Mouse (Mus musculus): ENCODE data around the gene Cope.

Cope gene

DNA sequence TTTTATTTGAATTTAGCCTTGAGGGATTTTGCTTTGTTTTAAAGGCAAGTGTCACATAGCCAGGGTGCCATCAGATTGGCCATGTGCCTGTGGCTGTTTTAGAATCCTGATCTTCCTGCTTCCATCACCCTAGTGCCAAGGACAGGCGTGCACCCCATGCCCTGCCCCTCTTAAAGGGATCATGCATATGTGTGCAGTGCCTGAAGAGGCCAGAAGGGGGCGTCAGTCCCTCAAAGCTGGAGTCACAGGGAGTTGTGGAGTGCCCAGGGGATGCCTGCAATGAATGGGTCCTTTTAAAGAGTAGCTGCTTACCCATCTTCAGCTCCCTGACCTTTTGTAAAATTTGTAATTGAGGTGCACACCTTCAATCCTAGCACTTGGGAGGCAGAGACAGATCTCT lies 7.0 kb downstream of the Cope start:
- DNase-seq (ENCODE audit: low spot score in 2 of 2), result peak in 1 of 2 experiments; percentile 26

DNA sequence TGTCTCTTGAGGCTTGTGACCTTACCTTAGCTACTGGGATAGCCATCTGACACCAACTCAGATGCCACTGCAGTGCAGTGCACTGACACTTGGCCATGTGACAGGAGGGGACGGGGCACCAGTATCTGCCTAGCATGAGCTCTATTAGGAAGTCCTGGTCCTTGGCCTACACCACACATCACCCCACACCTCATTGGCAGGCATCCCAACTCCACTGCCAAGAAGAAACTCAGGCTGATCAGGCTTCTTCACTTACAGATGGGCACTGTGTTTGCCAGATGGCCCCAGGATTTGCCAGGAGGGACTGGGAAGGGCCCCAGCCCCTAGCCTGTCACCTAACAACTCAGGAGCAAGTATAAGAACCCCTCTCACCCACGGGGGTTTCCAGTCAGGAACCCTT lies 11.1 kb downstream of the Cope start:
- DNase-seq (ENCODE audit: low spot score in 2 of 2), result no peak

DNA sequence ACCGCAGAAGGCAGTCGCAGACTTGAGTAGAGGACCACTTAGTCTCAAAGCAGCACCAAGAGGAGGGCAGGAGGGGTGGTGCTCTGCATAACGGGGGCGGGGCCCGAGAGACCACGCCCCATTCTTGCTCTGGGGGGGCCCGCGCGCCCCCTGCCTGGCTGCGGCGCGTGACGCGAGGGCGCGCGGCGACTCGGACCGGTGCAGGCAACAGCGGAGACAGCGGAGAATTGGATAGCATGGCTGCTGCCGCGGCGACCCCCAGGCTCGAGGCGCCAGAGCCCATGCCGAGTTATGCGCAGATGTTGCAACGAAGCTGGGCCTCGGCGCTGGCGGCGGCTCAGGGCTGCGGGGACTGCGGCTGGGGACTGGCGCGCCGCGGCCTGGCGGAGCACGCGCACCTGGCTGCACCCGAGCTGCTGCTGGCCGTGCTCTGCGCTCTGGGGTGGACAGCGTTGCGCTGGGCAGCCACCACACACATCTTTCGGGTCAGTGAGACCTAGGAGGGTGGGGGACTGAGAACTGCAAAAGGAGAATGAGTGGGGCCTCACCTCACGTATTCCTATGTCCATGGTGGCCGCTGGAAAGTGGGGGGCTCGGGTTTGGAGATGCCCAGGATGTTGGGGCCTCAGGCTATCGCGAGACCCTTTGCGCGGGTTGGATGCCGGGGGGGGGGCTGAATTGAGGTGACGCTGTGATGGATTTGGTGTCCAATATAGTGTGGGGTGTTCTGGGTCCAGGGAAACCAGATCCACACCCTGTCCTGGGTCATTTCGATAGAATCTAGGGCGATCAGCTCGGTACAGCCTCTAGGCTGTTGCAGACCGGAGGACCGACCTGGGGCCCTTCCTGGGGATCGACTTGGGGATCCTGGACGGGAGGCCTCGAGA lies 13.5 kb downstream of the Cope start, which contains the start of gene Cers1:
Gene Cers1, plus strand, starts transcription at position 152 of the 887 bp plus-strand sequence.
- peak in 1 of 2 experiments; percentile 82 for DNase-seq (ENCODE audit: low spot score in 2 of 2)

DNA sequence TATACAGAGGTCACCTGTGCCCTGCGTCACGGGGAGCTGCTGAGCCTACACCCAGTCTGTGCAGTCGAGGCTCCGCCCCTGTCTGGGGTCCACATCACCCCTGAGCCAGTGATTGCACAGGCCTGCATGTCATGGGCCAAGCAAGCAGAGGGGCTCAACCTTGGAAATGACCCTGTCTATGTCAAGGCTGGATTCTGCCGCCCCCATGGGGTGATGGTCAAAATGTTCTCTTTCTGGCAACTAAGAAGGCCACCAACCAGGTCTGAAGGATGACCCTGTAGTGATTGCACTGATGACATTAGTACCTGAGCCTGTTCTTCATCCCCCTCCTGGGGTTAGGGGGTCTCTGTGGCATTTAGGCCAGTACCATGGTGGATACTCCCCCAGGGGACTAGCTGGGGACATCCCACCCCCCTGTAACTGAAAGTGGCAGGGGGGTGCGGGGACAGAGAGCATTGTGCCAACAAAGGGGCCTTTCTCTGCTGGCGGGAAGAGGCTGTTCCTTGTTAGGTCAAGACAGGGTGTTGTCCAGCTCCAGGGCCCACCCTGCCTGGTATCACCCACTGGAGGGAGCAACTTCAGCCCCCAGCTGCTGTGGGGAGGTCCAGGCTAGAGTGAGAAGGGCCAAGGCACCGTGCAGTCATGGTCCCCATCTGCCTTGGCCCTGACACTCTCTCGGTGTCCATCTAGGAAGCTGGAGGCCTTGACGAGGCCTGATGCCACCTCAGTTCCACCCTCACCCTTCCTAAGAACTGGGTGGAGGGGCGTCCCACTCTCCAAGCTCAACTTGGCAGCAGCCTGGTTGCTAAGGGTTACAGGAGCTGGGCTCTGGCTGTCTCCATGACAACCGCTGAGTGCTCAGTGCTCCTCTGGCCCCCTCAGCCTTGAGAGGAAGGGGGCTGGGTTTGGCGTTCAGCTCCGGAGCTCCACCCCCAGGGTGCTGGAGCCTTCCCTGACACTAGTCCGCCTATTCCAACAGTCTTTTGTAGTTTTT lies 14.5 kb downstream of the Cope start:
- peak; percentile 89 to 90 for DNase-seq (ENCODE audit: low spot score in 2 of 2)

DNA sequence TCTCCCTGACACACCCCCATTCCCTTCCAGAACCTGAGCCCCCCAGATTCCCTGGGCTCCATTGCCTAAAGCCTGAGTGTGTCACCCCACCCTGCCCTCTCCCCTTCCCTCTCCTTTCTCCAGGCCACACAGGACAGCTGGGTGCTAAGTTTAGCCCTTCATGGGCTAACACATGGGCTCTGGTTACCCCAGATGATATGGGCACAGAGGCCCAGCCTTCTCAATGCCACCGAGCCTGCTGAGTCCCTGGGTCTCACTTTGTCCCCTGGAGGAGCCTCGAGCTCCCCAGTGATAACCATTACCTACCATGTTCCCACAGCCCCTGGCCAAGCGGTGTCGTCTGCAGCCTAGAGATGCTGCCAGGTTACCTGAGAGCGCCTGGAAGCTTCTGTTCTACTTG lies 15.6 kb downstream of the Cope start:
- no peak for DNase-seq (ENCODE audit: low spot score in 2 of 2)

DNA sequence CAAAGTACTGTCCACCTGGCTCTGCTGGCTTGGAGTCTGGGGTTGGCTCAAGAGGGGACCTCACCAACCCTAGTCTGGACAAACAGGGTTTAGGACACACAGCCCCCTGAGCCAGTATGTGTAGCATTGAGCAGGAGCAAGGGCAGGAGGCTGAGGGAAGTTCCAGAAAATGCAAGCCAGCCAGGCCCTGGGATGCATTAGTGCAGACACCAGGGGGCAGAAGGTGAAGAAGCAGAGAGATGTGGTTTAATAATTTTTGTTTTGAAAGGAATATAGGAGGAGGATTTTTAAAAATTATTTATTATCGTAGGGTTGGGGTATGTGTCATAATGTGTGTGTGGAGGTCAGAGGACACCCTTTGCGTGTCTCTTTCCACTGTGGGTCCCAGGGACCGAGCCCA lies 21.4 kb downstream of the Cope start:
- no peak for DNase-seq (ENCODE audit: low spot score in 2 of 2)

DNA sequence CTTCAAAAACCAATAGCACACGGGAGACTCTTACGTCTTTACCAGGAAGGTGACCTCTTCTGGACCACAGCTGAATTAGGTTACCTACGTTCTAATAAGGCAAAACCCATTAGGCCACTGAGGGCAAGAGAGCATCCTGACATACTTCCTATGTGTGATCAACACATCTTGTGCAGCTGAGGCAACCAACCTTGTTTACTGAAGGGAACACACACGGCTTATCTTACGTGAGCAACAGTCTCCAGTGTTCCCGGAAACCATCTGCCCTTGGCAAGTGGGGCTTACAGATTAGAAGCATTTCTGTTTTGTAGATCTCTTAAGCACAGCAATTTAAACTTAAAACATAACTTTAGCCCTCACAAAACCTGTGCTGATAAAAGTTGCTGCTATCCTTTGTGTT lies 25.2 kb downstream of the Cope start:
- DNase-seq (ENCODE audit: low spot score in 2 of 2), result no peak

DNA sequence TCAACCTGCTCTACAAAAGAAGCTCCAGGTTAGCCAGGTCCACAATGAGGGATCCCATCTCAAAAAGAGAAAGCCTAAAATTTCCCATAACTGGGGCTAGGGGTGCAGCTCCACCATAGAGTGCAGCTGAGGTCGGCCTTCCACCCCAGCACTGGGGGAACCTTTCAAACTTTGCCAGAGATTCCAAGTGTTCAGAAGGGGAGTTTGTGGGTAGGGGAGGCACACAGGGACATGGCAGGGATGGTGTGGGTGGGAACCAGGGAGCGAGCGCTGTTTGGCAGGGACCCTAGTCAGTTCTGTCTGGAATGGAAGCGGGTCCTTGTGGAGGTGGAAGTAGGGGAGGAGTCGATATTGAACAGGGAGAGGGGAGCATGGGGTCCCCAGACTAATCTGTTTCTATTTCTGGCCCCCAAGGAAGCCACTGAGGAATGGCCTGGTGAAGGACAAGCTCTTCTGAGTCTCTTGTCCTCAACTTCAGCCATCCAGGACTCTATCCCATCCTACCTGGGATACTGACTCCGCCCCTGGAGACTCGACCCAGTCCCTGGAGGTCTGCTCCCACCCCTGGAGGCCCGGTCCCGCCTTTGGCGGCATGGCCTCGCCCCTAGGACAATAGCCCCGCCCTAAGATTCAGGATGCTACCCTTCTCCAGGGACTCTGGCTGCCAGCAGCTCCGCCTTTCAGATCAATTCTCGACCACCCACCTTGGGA lies 27.0 kb downstream of the Cope start, which contains the start of gene Gdf1:
Gene Gdf1, plus strand, starts transcription at position 694 of the 711 bp plus-strand sequence.
- no peak for DNase-seq (ENCODE audit: low spot score in 2 of 2)

DNA sequence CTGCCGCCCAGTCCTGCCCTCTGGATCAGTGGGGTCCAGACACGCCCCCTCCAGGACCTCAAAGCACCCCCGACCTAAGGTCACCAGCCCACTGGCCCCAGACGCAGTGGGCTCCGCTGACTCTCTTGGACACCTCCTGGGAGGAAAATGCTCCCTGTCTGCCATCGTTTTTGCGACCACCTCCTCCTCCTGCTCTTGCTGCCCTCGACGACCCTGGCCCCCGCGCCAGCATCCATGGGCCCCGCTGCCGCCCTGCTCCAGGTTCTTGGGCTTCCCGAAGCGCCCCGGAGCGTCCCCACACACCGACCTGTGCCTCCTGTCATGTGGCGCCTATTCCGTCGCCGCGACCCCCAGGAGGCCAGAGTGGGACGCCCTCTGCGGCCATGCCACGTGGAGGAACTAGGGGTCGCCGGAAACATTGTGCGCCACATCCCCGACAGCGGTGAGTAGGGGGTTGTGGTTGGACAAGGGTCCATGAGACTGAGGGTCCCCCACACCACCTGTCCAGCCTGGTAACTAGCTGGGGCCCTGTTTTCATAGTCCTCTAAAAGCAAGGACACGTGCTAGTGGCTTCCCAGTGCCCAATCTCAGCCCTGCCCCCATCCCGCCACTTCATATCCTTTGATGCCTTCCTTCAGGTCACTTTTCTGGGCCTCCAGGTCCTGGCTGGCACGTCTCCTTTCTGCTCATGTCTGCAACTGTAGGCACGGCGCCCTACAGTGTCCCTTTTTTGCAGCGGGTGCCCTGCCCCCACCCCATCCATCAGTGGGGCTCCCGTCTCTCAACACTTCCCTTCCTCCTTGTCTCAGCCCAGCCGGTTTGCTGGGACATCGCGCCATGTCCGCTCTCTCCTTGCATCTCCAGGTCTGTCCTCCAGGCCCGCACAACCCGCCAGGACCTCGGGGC lies 27.8 kb downstream of the Cope start:
- no peak for DNase-seq (ENCODE audit: low spot score in 2 of 2)

DNA sequence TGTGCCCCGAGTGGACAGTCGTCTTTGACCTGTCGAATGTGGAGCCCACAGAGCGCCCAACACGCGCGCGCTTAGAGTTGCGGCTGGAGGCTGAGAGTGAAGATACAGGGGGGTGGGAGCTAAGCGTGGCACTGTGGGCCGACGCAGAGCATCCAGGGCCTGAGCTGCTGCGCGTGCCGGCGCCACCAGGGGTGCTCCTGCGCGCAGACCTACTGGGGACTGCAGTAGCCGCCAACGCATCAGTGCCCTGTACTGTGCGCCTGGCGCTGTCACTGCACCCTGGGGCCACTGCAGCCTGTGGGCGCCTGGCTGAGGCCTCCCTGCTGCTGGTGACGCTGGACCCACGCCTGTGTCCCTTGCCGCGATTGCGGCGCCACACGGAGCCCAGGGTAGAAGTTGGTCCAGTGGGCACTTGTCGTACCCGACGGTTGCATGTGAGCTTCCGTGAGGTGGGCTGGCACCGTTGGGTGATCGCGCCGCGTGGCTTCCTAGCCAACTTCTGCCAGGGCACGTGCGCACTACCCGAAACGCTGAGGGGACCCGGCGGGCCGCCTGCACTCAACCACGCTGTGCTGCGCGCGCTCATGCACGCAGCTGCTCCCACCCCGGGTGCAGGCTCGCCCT lies 28.5 kb downstream of the Cope start:
- DNase-seq (ENCODE audit: low spot score in 2 of 2), result peak in 1 of 2 experiments; percentile 72

DNA sequence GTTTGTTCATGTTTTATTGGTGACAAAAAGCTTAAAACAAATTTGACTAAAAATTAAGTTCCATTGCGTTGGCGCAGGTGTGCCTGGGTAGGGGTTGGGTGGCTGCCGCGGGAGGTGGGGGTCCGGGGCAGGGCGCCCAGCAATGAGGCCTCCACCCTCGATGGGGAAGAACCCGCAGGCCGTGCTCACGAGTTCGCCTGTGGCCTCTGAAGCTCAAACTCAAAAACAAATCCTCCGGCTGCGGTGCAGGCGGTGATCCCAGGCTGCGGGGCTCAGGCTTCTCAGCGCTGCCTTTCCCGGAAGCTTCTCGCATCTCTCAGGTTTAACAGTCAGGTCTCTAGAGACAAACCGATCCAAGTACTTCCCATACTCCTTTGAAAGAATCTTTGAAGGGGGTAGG lies 29.2 kb downstream of the Cope start:
- DNase-seq (ENCODE audit: low spot score in 2 of 2), result no peak

DNA sequence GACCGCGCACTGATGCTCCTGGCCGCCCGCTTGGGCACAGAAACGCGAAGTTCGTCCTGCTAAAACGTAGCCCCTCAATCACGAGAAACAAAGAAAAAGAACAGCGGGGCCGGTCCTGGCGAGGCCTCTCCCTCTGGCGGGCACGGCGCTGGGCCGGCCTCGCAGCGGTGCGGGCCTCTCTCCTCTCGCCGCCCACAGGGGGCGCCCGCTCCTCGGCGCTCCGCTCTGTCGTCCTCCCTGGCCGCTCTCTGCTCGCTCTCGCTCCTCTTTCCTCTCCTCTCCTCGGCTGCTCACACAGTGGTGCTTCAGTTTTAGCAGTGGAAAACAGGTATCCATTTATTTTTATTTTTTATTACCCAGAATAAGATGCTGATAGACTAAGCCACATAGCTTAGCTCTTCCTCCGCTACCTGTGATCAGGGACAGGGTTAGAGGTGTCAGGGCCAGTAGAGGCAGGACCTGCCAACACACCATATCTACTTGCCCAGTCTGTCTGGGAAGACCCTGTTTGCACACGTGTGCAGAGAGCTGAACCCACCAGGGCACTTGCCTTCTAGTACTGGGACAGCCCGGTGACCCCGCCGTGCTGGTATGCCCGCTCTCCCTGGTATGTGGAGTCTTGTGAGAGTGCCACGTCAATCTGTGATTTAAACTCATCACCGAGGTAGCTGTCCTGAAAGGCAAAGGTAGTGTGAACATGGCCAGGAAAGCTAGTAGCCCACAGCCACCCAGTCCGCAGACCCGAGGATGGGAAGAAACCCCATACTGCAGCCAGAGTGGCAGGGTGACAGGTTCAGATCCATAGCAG lies 30.0 kb downstream of the Cope start:
- peak in 1 of 2 experiments; percentile 66 for DNase-seq (ENCODE audit: low spot score in 2 of 2)

DNA sequence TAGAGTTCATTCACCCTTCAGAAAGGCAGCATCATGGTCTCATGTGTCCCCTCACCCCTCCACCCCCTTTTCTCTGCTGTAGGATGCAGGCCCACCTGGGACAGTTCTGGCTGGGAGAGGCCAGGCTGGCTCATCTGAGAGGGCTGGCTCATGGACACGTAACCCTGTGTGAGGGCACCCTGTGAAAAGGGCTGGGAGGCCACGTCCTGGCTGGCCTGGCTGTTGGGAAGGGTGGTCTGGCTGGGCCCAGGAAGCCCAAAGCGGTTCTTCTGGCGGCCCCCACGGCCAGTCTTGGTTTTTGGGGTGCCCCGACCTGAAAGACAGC lies 30.5 kb downstream of the Cope start:
- DNase-seq (ENCODE audit: low spot score in 2 of 2), result no peak

DNA sequence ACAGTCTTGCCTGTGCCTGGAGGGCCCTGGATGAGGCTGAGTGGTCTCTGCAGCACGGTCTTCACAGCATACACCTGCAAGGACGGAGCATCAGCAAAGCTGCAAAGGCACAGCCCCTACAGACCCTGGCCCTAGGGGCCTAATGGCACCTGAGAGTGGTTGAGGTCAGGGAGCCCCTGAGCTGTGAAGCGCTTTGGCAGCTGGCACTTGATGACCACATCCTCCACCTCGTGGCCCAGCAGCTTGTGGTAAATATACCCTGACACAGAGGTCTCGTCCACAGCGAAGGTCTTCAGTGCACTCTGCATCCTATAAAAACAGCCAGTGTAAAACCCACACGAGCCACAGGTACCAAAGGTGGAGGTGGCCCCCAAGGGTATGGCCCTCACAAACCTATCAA lies 36.6 kb downstream of the Cope start:
- DNase-seq (ENCODE audit: low spot score in 2 of 2), result no peak

DNA sequence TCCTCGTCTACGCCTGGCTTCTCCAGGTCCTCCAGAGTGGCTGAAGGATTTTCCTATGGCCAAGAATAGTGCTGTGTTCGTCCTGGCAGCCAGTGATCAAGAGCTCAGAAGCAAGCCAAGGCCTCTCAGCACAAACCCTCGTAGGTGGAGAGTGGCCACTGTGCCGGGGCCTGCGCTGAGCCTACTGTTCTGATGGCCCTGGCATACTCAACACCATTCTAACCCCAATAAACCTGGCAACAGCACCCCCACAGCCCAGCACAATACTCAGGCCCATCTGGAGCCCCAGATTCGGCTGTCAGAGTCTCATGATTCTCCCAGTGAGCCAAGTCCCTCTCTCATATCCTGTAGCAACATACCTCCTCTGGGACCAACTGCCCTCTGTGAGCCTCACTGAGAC lies 38.3 kb downstream of the Cope start:
- no peak for DNase-seq (ENCODE audit: low spot score in 2 of 2)

DNA sequence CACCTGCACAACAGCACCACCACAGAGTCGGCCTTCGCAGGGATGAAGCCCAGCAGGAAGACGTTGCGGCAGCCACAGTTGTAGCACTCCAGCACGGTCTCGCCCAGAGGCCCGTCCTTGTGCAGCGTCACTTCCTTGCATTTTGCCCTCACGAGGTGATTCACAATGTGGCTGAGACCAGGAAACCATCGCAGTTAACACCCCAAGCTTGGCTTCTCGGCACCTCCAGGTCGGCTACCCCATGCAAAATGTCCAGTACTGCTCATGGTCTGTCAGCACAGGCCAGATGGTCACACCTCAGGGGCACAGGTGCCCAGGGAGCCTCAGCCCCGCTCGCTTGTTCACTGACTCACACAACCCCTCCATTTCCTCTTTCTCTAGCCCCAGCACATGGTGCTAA lies 39.7 kb downstream of the Cope start:
- DNase-seq (ENCODE audit: low spot score in 2 of 2), result no peak

DNA sequence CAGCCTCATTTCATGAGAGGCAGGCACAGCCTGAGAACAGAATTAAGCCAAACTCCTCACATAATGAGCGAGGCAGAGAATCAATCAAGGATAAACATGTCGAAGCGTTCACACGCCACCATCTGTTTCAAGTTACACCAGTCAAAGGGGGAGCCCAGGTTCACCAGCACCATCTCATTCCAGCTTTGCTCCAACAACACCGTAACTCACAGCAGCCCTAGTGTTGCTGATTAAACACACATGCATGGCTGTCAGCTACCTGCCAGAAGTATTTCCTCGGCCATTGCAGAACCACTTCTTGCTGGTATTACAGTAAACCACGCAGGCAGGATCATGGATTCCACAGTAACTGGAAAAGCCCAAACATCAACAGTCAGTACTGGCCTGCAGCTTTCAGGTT lies 40.8 kb downstream of the Cope start:
- no peak for DNase-seq (ENCODE audit: low spot score in 2 of 2)

DNA sequence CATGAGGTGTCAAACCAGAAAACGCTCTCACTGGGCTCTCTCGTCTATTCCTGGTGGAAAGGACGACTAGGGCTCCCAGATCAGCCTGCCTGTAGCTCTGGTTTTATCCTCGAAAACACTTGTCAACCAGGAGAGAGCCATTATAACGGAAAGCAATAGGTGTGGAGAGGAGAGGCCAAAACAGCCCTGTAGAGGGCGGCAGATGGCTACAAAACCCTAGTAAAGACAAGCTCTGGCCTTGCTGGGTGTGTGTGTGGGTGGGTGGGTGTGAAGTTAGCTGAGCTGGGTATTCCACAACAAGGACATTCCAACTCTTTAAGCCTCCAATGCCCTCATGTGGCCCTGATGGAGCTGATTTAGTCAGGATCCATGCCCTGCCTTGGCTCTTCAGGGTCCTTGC lies 41.4 kb downstream of the Cope start:
- DNase-seq (ENCODE audit: low spot score in 2 of 2), result peak in 1 of 2 experiments; percentile 51

DNA sequence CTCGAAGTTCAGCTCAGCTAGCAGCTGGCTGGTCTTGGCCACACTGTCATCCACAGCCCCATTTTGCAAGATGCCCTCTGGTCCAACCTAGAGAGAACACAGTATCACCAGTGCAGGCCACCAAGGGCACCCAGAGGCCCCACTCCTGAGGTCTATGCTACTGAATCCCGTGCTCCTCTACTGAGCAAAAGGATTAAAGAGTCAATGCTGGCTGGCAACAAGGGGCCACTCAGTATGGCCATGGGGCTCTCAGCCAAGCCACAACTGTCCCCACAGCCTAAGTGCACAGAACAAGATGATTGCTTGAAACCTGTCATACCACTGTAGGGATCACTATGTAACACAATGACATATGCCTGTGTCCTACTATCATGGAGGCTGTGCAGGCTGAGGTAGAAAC lies 42.0 kb downstream of the Cope start:
- no peak for DNase-seq (ENCODE audit: low spot score in 2 of 2)

DNA sequence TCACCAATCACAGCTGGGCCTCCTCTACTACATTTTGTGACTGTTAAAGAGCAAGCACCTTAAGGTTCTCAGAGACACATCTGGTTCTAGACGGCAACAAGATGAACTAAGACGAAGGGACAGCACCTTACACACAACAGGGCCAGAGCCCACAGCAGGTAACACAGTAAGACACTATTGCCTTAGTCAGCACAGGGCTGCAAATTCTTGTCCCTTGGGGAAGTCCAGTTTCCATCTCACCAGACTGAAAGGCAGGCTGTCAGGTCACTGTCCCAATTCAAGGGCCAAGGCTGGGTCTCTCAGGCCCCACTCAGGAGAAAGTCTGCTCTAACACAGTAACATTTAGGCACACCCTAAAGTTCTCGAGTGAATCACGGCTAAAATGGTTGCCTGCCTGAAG lies 45.1 kb downstream of the Cope start:
- DNase-seq (ENCODE audit: low spot score in 2 of 2), result no peak

All from left cerebral cortex, adult 9 months (tissue).